Mouse (Mus musculus) hindbrain, postnatal 0 days (tissue): ENCODE data around the gene Foxb1. TPM values are rescaled to one million over a fixed set of nuclear protein-coding genes. Genes with fewer than 3 reads are reported as not detected.

Experiments used
- ATAC-seq: fragments of 200-750 bp; cut with Nextera tagmentation; 2 replicates; pipeline ENCODE4 v1.8.0; 2017; ENCODE audit warnings: mild to moderate bottlenecking, moderate TSS enrichment, moderate library complexity
- DNase-seq: peaks from one replicate; pipeline ENCODE4 v3.0.0-alpha.2; 2015; ENCODE audit warnings: low spot score
- H3K27ac ChIP-seq: fragments of 300-500 bp; sonication (generic); 2 replicates; pipeline ENCODE4 v1.5.1; 2014; ENCODE audit warnings: mild to moderate bottlenecking
- H3K27me3 ChIP-seq: fragments of 300-500 bp; sonication (generic); 2 replicates; pipeline ENCODE4 v1.6.1; 2014; ENCODE audit warnings: low read length, mixed read lengths; ENCODE audit not compliant: insufficient read depth
- H3K36me3 ChIP-seq: fragments of 300-500 bp; sonication (generic); 2 replicates; pipeline ENCODE4 v1.6.1; 2014; ENCODE audit warnings: low read length, mixed read lengths; ENCODE audit not compliant: insufficient read depth
- H3K4me1 ChIP-seq: fragments of 300-500 bp; sonication (generic); 2 replicates; pipeline ENCODE4 v1.6.1; 2014; ENCODE audit warnings: antibody characterized with exemption, low read length, mixed read lengths; ENCODE audit not compliant: insufficient read depth
- H3K4me2 ChIP-seq: fragments of 300-500 bp; sonication (generic); 2 replicates; pipeline ENCODE4 v1.6.1; 2014; ENCODE audit warnings: low read depth, mild to moderate bottlenecking, low read length, moderate library complexity, mixed read lengths
- H3K4me3 ChIP-seq: fragments of 300-500 bp; sonication (generic); 2 replicates; pipeline ENCODE4 v1.5.1; 2014; ENCODE audit warnings: low read length
- H3K9ac ChIP-seq: fragments of 300-500 bp; sonication (generic); replicated peaks from 2 replicates; pipeline ENCODE4 v1.6.1; 2014; ENCODE audit warnings: mild to moderate bottlenecking, low read length, moderate library complexity, mixed read lengths
- H3K9me3 ChIP-seq: fragments of 300-500 bp; sonication (generic); 2 replicates; pipeline ENCODE4 v1.6.1; 2016; ENCODE audit warnings: low read length, mixed read lengths
- CTCF ChIP-seq: IDR thresholded peaks from 2 replicates; pipeline ENCODE4 v1.5.1; 2016; ENCODE audit warnings: antibody characterized with exemption, control low read depth, low read depth
- WGBS: fragments of 180-500 bp; shearing (Covaris S2); extraction: QIAGEN DNeasy Blood & Tissue Kit; methylation state at CpG from one replicate; pipeline ENCODE4 v1.1.7; 2014; 5-methylcytosine and 5-hydroxymethylcytosine counted together
- polyA plus RNA-seq: library from polyadenylated mRNA; unstranded; fragments of >200 nt; fragmentation: Nextera tagmentation; extraction: Ambion mirVana; gene quantifications from 2 replicates; pipeline ENCODE4 v1.2.1, GENCODE M21; 2015
- total RNA-seq: library from RNA; depleted of rRNA; stranded (reverse); fragments of >200 nt; gene quantifications from 2 replicates; pipeline ENCODE4 v1.2.3, GENCODE M21; 2014

Foxb1 gene
- total and polyA plus RNA-seq, 2 experiments from 2014 or later, result 5.5 to 11.4 TPM

GRCm38 (mm10) chr9:69758506-69758905, 2.2 kb downstream of the Foxb1 start:
- DNase-seq, result no peak
- no peak for TF ChIP-seq CTCF
- Histone ChIP-seq H3K9me3 (no peaks in the 10 kb centered on the region), H3K4me1 (no peaks in the 10 kb centered on the region), H3K4me3 (peak overlapping the region; percentile 40), H3K36me3 (no peaks in the 10 kb centered on the region), H3K4me2 (peak overlapping the region; percentile 42; the same call in 1 of the 2 replicates), H3K9ac (peak overlapping the region; percentile 49), H3K27me3 (peaks cover 87% of the 10 kb centered on the region), H3K27ac (no peak overlapping the region)
- no peak for ATAC-seq
- WGBS, result under 1% methylated on average over 17 of the region's 17 CpGs

- TF ChIP-seq CTCF, result no peak
- DNase-seq (no peak), ATAC-seq (no peak)
- Histone ChIP-seq H3K36me3 (no peaks in the 10 kb centered on the region), H3K4me2 (peak overlapping the region; percentile 42), H3K4me3 (peak overlapping the region; percentile 40; the same call in 1 of the 2 replicates), H3K4me1 (no peaks in the 10 kb centered on the region), H3K9ac (no peak overlapping the region), H3K27me3 (peaks cover 76% of the 10 kb centered on the region), H3K9me3 (no peaks in the 10 kb centered on the region), H3K27ac (no peak overlapping the region)
- 16% methylated on average over 4 of the region's 4 CpGs for WGBS
These were observed 3.5 kb downstream of the Foxb1 start for GRCm38 (mm10) chr9:69757254-69757653.

- H3K36me3 ChIP-seq, result no peaks in the 10 kb centered on the region
- H3K4me3 ChIP-seq, result no peak overlapping the region
- H3K27ac ChIP-seq, result no peak overlapping the region
- H3K4me1 ChIP-seq, result no peaks in the 10 kb centered on the region
- ATAC-seq (no peak), DNase-seq (no peak)
- no peaks in the 10 kb centered on the region for H3K9me3 ChIP-seq
- TF ChIP-seq CTCF, result no peak
- no peak overlapping the region for H3K9ac ChIP-seq
- peak overlapping the region; percentile 28; the same call in 1 of the 2 replicates for H3K4me2 ChIP-seq
- peaks cover 72% of the 10 kb centered on the region for H3K27me3 ChIP-seq
- WGBS, result 13% methylated on average over 3 of the region's 3 CpGs
These were observed 4.3 kb downstream of the Foxb1 start for GRCm38 (mm10) chr9:69756456-69756855.

- Histone ChIP-seq H3K4me2 (peak overlapping the region; percentile 28; the same call in 1 of the 2 replicates), H3K27me3 (peaks cover 69% of the 10 kb centered on the region), H3K9me3 (no peaks in the 10 kb centered on the region), H3K36me3 (no peaks in the 10 kb centered on the region), H3K27ac (no peak overlapping the region), H3K4me1 (no peaks in the 10 kb centered on the region), H3K4me3 (no peak overlapping the region), H3K9ac (no peak overlapping the region)
- WGBS, result 22% methylated on average over 7 of the region's 7 CpGs
- TF ChIP-seq CTCF, result no peak
- DNase-seq, result no peak
- ATAC-seq, result no peak
These were observed 4.7 kb downstream of the Foxb1 start for GRCm38 (mm10) chr9:69756041-69756440.

- no peak overlapping the region for H3K27ac ChIP-seq
- H3K36me3 ChIP-seq, result no peaks in the 10 kb centered on the region
- H3K4me2 ChIP-seq, result no peak overlapping the region
- no peak overlapping the region for H3K4me3 ChIP-seq
- DNase-seq, result no peak
- 11% methylated on average over 5 of the region's 5 CpGs for WGBS
- no peaks in the 10 kb centered on the region for H3K9me3 ChIP-seq
- ATAC-seq, result no peak
- no peak for TF ChIP-seq CTCF
- H3K4me1 ChIP-seq, result no peaks in the 10 kb centered on the region
- peaks cover 60% of the 10 kb centered on the region for H3K27me3 ChIP-seq
- no peak overlapping the region for H3K9ac ChIP-seq
These were observed 5.6 kb downstream of the Foxb1 start for GRCm38 (mm10) chr9:69755157-69755556.

- H3K27me3 ChIP-seq, result peaks cover 55% of the 10 kb centered on the region
These were observed 6.0 kb downstream of the Foxb1 start for GRCm38 (mm10) chr9:69754712-69755111.

GRCm38 (mm10) chr9:69754291-69754690, 6.4 kb downstream of the Foxb1 start:
- TF ChIP-seq CTCF, result no peak
- H3K4me2 ChIP-seq, result no peak overlapping the region
- 0 out of 2 replicates have a peak, but pooled peaks have one; percentile 32 for ATAC-seq
- no peaks in the 10 kb centered on the region for H3K4me1 ChIP-seq
- no peaks in the 10 kb centered on the region for H3K9me3 ChIP-seq
- 10% methylated on average over 7 of the region's 7 CpGs for WGBS
- peaks cover 51% of the 10 kb centered on the region for H3K27me3 ChIP-seq
- no peaks in the 10 kb centered on the region for H3K36me3 ChIP-seq
- no peak for DNase-seq
- H3K27ac ChIP-seq, result no peak overlapping the region
- H3K9ac ChIP-seq, result no peak overlapping the region
- H3K4me3 ChIP-seq, result no peak overlapping the region

More at GRCm38 (mm10) chr9:69754712-69755111, 6.0 kb downstream of the Foxb1 start:
- Histone ChIP-seq H3K4me2 (no peak overlapping the region), H3K4me3 (no peak overlapping the region), H3K36me3 (no peaks in the 10 kb centered on the region), H3K9me3 (no peaks in the 10 kb centered on the region), H3K9ac (no peak overlapping the region), H3K27ac (no peak overlapping the region), H3K4me1 (no peaks in the 10 kb centered on the region)
- ATAC-seq (no peak), DNase-seq (no peak)
- 5% methylated on average over 5 of the region's 5 CpGs for WGBS
- no peak for TF ChIP-seq CTCF
